Mouse (Mus musculus) midbrain, embryonic 11.5 days (tissue): ENCODE results near the gene Ccdc173. TPM values are rescaled to one million over a fixed set of nuclear protein-coding genes. Genes with fewer than 3 reads are reported as not detected.

Experiments
- ATAC-seq: fragments of 200-750 bp; cut with Nextera tagmentation; 2 replicates; pipeline ENCODE4 v1.8.0; 2017; ENCODE audit warnings: moderate TSS enrichment, moderate library complexity; ENCODE audit not compliant: low FRiP score
- DNase-seq: peaks from one replicate; pipeline ENCODE4 v3.0.0; 2015; ENCODE audit warnings: low spot score; ENCODE audit errors: missing footprints
- H3K27ac ChIP-seq: fragments of 300-500 bp; sonication (generic); 2 replicates; pipeline ENCODE4 v1.5.1; 2014; ENCODE audit warnings: low read depth, low read length
- H3K27me3 ChIP-seq: fragments of 300-500 bp; sonication (generic); 2 replicates; pipeline ENCODE4 v1.6.1; 2014; ENCODE audit warnings: mild to moderate bottlenecking, low read length, moderate library complexity, mixed read lengths; ENCODE audit not compliant: control insufficient read depth, insufficient read depth
- H3K36me3 ChIP-seq: fragments of 300-500 bp; sonication (generic); 2 replicates; pipeline ENCODE4 v1.6.1; 2014; ENCODE audit warnings: mild to moderate bottlenecking, low read length, moderate library complexity, mixed read lengths; ENCODE audit not compliant: control insufficient read depth, insufficient read depth
- H3K4me1 ChIP-seq: fragments of 300-500 bp; sonication (generic); 2 replicates; pipeline ENCODE4 v1.6.1; 2014; ENCODE audit warnings: low read length; ENCODE audit not compliant: control insufficient read depth, insufficient read depth
- H3K4me2 ChIP-seq: fragments of 300-500 bp; sonication (generic); 2 replicates; pipeline ENCODE4 v1.6.1; 2014; ENCODE audit warnings: mild to moderate bottlenecking, moderate library complexity
- H3K4me3 ChIP-seq: fragments of 300-500 bp; sonication (generic); 2 replicates; pipeline ENCODE4 v1.5.1; 2014; ENCODE audit warnings: low read depth, low read length
- H3K9ac ChIP-seq: fragments of 300-500 bp; sonication (generic); 2 replicates; pipeline ENCODE4 v1.6.1; 2014; ENCODE audit warnings: low read length
- H3K9me3 ChIP-seq: fragments of 300-500 bp; sonication (generic); 2 replicates; pipeline ENCODE4 v1.6.1; 2016; ENCODE audit warnings: low read length; ENCODE audit not compliant: control insufficient read depth
- WGBS: fragments of 180-500 bp; shearing (Covaris S2); extraction: QIAGEN DNeasy Blood & Tissue Kit; methylation state at CpG from one replicate; pipeline ENCODE4 v1.1.7; 2014; 5-methylcytosine and 5-hydroxymethylcytosine counted together
- polyA plus RNA-seq: library from polyadenylated mRNA; unstranded; fragments of >200 nt; fragmentation: Nextera tagmentation; extraction: Ambion mirVana; gene quantifications from 2 replicates; pipeline ENCODE4 v1.2.1, GENCODE M21; 2014

Ccdc173 gene
- polyA plus RNA-seq, 1 experiment from 2014 or later, result 3.9 TPM

GRCm38 (mm10) chr2:69763340-69763739 lies 26.0 kb downstream of the Ccdc173 start:
- H3K4me3 ChIP-seq, result no peak overlapping the region
- 81% methylated on average over 4 of the region's 4 CpGs for WGBS
- no peaks in the 10 kb centered on the region for H3K9me3 ChIP-seq
- H3K4me1 ChIP-seq, result peaks cover 3% of the 10 kb centered on the region; the same call in 1 of the 2 replicates
- ATAC-seq (no peak), DNase-seq (no peak)
- H3K36me3 ChIP-seq, result no peaks in the 10 kb centered on the region
- no peak overlapping the region for H3K27ac ChIP-seq
- H3K4me2 ChIP-seq, result no peak overlapping the region
- H3K9ac ChIP-seq, result no peak overlapping the region
- H3K27me3 ChIP-seq, result no peaks in the 10 kb centered on the region

GRCm38 (mm10) chr2:69760980-69761379 lies 28.4 kb downstream of the Ccdc173 start:
- 25% methylated on average over 5 of the region's 5 CpGs for WGBS
- ATAC-seq (peak; percentile 70), DNase-seq (no peak)

GRCm38 (mm10) chr2:69745091-69745490 lies 44.3 kb downstream of the Ccdc173 start:
- peaks cover 20% of the 10 kb centered on the region for H3K36me3 ChIP-seq
- no peaks in the 10 kb centered on the region; the same call in 1 of the 2 replicates for H3K9me3 ChIP-seq
- no peaks in the 10 kb centered on the region for H3K4me1 ChIP-seq
- WGBS, result 82% methylated on average over 1 of the region's 1 CpGs
- no peak overlapping the region for H3K9ac ChIP-seq
- ATAC-seq (no peak), DNase-seq (no peak)
- H3K4me2 ChIP-seq, result no peak overlapping the region
- no peak overlapping the region for H3K27ac ChIP-seq
- no peak overlapping the region for H3K4me3 ChIP-seq
- no peaks in the 10 kb centered on the region for H3K27me3 ChIP-seq

More at GRCm38 (mm10) chr2:69760980-69761379, 28.4 kb downstream of the Ccdc173 start:
- Histone ChIP-seq H3K4me3 (no peak overlapping the region), H3K9me3 (no peaks in the 10 kb centered on the region), H3K27ac (no peak overlapping the region), H3K9ac (no peak overlapping the region), H3K36me3 (no peaks in the 10 kb centered on the region), H3K27me3 (no peaks in the 10 kb centered on the region), H3K4me1 (peaks cover 3% of the 10 kb centered on the region; the same call in 1 of the 2 replicates), H3K4me2 (no peak overlapping the region)

- Histone ChIP-seq H3K4me2 (peak overlapping the region; percentile 90), H3K27ac (peak overlapping the region; percentile 68; the same call in 1 of the 2 replicates), H3K36me3 (no peaks in the 10 kb centered on the region), H3K4me3 (peak overlapping the region; percentile 95), H3K4me1 (peaks cover 3% of the 10 kb centered on the region), H3K9ac (peak overlapping the region; percentile 84), H3K27me3 (no peaks in the 10 kb centered on the region), H3K9me3 (no peaks in the 10 kb centered on the region)
- WGBS, result under 1% methylated on average over 13 of the region's 13 CpGs
- ATAC-seq, result no peak
- no peak for DNase-seq
Measured at GRCm38 (mm10) chr2:69723519-69723825, 65.9 kb downstream of the Ccdc173 start.

- ATAC-seq (peak; percentile 97), DNase-seq (peak; percentile 99)
- Histone ChIP-seq H3K9ac (peak overlapping the region; percentile 84), H3K9me3 (no peaks in the 10 kb centered on the region), H3K27ac (peak overlapping the region; percentile 68; the same call in 1 of the 2 replicates), H3K4me1 (peaks cover 3% of the 10 kb centered on the region), H3K4me3 (peak overlapping the region; percentile 95), H3K36me3 (no peaks in the 10 kb centered on the region), H3K4me2 (peak overlapping the region; percentile 90), H3K27me3 (no peaks in the 10 kb centered on the region)
- WGBS, result under 1% methylated on average over 90 of the region's 91 CpGs
Measured at GRCm38 (mm10) chr2:69722650-69723518, 66.5 kb downstream of the Ccdc173 start.

GRCm38 (mm10) chr2:69722273-69722649 lies 67.1 kb downstream of the Ccdc173 start, which contains the start of gene Ppig:
Ppig (plus strand) TSS chr2:69722545.
- no peaks in the 10 kb centered on the region for H3K9me3 ChIP-seq
- peak within 1 kb of the TSS; percentile 84 for H3K9ac ChIP-seq
- peaks cover 3% of the 10 kb centered on the region for H3K4me1 ChIP-seq
- H3K4me3 ChIP-seq, result peak within 1 kb of the TSS; percentile 95
- peak; percentile 45 for ATAC-seq
- no peak for DNase-seq
- no peaks in the 10 kb centered on the region for H3K27me3 ChIP-seq
- H3K27ac ChIP-seq, result peak within 1 kb of the TSS; percentile 68; the same call in 1 of the 2 replicates
- WGBS, result 4% methylated on average over 12 of the region's 12 CpGs
- H3K4me2 ChIP-seq, result peak within 1 kb of the TSS; percentile 90
- no peaks in the 10 kb centered on the region for H3K36me3 ChIP-seq

- DNase-seq (no peak), ATAC-seq (no peak)
- no peaks in the 10 kb centered on the region for H3K27me3 ChIP-seq
- H3K9ac ChIP-seq, result no peak overlapping the region
- no peak overlapping the region for H3K27ac ChIP-seq
- 90% methylated on average over 1 of the region's 1 CpGs for WGBS
- no peak overlapping the region for H3K4me3 ChIP-seq
- H3K36me3 ChIP-seq, result no peaks in the 10 kb centered on the region
- no peak overlapping the region for H3K4me2 ChIP-seq
- no peaks in the 10 kb centered on the region for H3K9me3 ChIP-seq
- peaks cover 2% of the 10 kb centered on the region for H3K4me1 ChIP-seq
Measured at GRCm38 (mm10) chr2:69719121-69719520, 70.3 kb downstream of the Ccdc173 start.

- ATAC-seq, result no peak
Measured at GRCm38 (mm10) chr2:69716483-69716882, 72.9 kb downstream of the Ccdc173 start.

GRCm38 (mm10) chr2:69714126-69714525 lies 75.2 kb downstream of the Ccdc173 start:
- WGBS, result 81% methylated on average over 5 of the region's 5 CpGs
- ATAC-seq (no peak), DNase-seq (no peak)
- H3K27me3 ChIP-seq, result no peaks in the 10 kb centered on the region
- H3K27ac ChIP-seq, result no peak overlapping the region
- H3K4me1 ChIP-seq, result 0 out of 2 replicates have a peak, but pooled peaks cover 4% of the 10 kb centered on the region
- no peaks in the 10 kb centered on the region for H3K9me3 ChIP-seq
- H3K4me3 ChIP-seq, result no peak overlapping the region
- H3K9ac ChIP-seq, result no peak overlapping the region
- 0 out of 2 replicates have a peak, but pooled peaks cover 2% of the 10 kb centered on the region for H3K36me3 ChIP-seq
- no peak overlapping the region for H3K4me2 ChIP-seq

More at GRCm38 (mm10) chr2:69716483-69716882, 72.9 kb downstream of the Ccdc173 start:
- H3K4me2 ChIP-seq, result no peak overlapping the region
- 83% methylated on average over 3 of the region's 3 CpGs for WGBS
- no peak overlapping the region for H3K27ac ChIP-seq
- no peaks in the 10 kb centered on the region for H3K27me3 ChIP-seq
- H3K4me3 ChIP-seq, result no peak overlapping the region
- no peak overlapping the region for H3K9ac ChIP-seq
- 0 out of 2 replicates have a peak, but pooled peaks cover 4% of the 10 kb centered on the region for H3K4me1 ChIP-seq
- DNase-seq, result no peak
- no peaks in the 10 kb centered on the region for H3K9me3 ChIP-seq
- no peaks in the 10 kb centered on the region for H3K36me3 ChIP-seq
